Mouse (Mus musculus): ENCODE measurements at regions not wholly inside any gene's neighbourhood (a gene's known extent, or its start where the extent isn't known, plus 50 kb on each side); places are given as distances from the start of the nearest gene placed in this dataset.

- Histone ChIP-seq H3K36me3 (replicated peaks; ENCODE audit: control insufficient read depth, insufficient read depth, low read depth) (no peaks in the 10 kb centered on the region), H3K4me2 (ENCODE audit: low read depth) (no peak overlapping the region), H3K4me3 (ENCODE audit: insufficient read depth in 1 of 2, low read depth in 2 of 2, low read length in 2 of 2) (no peak overlapping the region), H3K27ac (no peak overlapping the region), H3K27me3 (ENCODE audit: control insufficient read depth, insufficient read depth, low read length) (no peaks in the 10 kb centered on the region), H3K9ac (replicated peaks) (no peak overlapping the region), H3K9me3 (ENCODE audit: control insufficient read depth, low read length) (no peaks in the 10 kb centered on the region), H3K4me1 (replicated peaks; ENCODE audit: control insufficient read depth in 2 of 2, insufficient read depth in 2 of 2, low read length in 1 of 2) (no peaks in the 10 kb centered on the region)
- 64% methylated on average over 5 of the region's 5 CpGs for WGBS (ENCODE audit: insufficient replicate concordance)
- TF ChIP-seq EP300 (IDR thresholded peaks at IDR 0.05; ENCODE audit: low read depth) (no peak), CTCF (IDR thresholded peaks at IDR 0.05; ENCODE audit: low read depth) (no peak)
- ATAC-seq (ENCODE audit: insufficient read depth) (no peak), DNase-seq (ENCODE audit: low read depth in 3 of 3, low spot score in 3 of 3) (no peak)
Measured at GRCm38 (mm10) chr8:8536626-8537025, 124.4 kb downstream of the Efnb2 start.

- whole genome bisulfite sequencing (ENCODE audit: insufficient replicate concordance), result 54% methylated on average over 6 of the region's 6 CpGs
- no peaks in the 10 kb centered on the region for H3K9me3 ChIP-seq (ENCODE audit: control insufficient read depth, low read length)
- H3K36me3 ChIP-seq (replicated peaks; ENCODE audit: control insufficient read depth, insufficient read depth, low read depth), result no peaks in the 10 kb centered on the region
- H3K27me3 ChIP-seq (ENCODE audit: control insufficient read depth, insufficient read depth, low read length), result no peaks in the 10 kb centered on the region
- DNase-seq (ENCODE audit: low read depth in 3 of 3, low spot score in 3 of 3), result no peak
- no peak overlapping the region for H3K9ac ChIP-seq (replicated peaks)
- TF ChIP-seq CTCF (IDR thresholded peaks at IDR 0.05; ENCODE audit: low read depth) (no peak), EP300 (IDR thresholded peaks at IDR 0.05; ENCODE audit: low read depth) (no peak)
- no peaks in the 10 kb centered on the region for H3K4me1 ChIP-seq (replicated peaks; ENCODE audit: control insufficient read depth in 2 of 2, insufficient read depth in 2 of 2, low read length in 1 of 2)
- no peak overlapping the region for H3K4me3 ChIP-seq (ENCODE audit: insufficient read depth in 1 of 2, low read depth in 2 of 2, low read length in 2 of 2)
- no peak overlapping the region for H3K27ac ChIP-seq
- ATAC-seq (ENCODE audit: insufficient read depth), result no peak
- no peak overlapping the region for H3K4me2 ChIP-seq (ENCODE audit: low read depth)
Measured at GRCm38 (mm10) chr8:8534787-8535186, 126.3 kb downstream of the Efnb2 start.

DNA sequence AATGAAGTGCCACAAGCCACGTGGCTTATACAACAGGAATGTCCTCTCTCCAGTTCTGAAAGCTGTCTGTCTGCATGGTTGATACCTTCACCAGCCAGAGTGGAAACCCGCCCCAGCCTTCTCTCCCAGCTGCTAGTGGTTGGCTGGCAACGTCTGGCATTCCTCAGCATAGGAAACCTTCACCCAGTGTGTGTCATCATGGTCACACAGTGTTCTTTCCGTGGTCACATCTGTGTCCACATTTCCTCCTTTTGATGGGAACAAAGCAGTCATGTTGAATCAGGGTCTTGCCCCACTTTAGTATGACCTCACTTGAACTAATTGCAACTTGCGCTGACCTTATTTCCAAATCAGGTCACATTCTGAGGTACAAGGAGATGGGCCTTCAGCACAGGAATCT lies 128.1 kb downstream of the Efnb2 start:
- Histone ChIP-seq H3K27ac (no peak overlapping the region), H3K4me2 (ENCODE audit: low read depth) (no peak overlapping the region), H3K9me3 (ENCODE audit: control insufficient read depth, low read length) (no peaks in the 10 kb centered on the region), H3K4me3 (ENCODE audit: insufficient read depth in 1 of 2, low read depth in 2 of 2, low read length in 2 of 2) (no peak overlapping the region), H3K36me3 (replicated peaks; ENCODE audit: control insufficient read depth, insufficient read depth, low read depth) (no peaks in the 10 kb centered on the region), H3K27me3 (ENCODE audit: control insufficient read depth, insufficient read depth, low read length) (no peaks in the 10 kb centered on the region), H3K9ac (replicated peaks) (no peak overlapping the region), H3K4me1 (replicated peaks; ENCODE audit: control insufficient read depth in 2 of 2, insufficient read depth in 2 of 2, low read length in 1 of 2) (no peaks in the 10 kb centered on the region)
- 35% methylated on average over 5 of the region's 5 CpGs for WGBS (ENCODE audit: insufficient replicate concordance)
- TF ChIP-seq EP300 (IDR thresholded peaks at IDR 0.05; ENCODE audit: low read depth) (no peak), CTCF (IDR thresholded peaks at IDR 0.05; ENCODE audit: low read depth) (no peak)
- ATAC-seq (ENCODE audit: insufficient read depth) (no peak), DNase-seq (ENCODE audit: low read depth in 3 of 3, low spot score in 3 of 3) (no peak)

DNA sequence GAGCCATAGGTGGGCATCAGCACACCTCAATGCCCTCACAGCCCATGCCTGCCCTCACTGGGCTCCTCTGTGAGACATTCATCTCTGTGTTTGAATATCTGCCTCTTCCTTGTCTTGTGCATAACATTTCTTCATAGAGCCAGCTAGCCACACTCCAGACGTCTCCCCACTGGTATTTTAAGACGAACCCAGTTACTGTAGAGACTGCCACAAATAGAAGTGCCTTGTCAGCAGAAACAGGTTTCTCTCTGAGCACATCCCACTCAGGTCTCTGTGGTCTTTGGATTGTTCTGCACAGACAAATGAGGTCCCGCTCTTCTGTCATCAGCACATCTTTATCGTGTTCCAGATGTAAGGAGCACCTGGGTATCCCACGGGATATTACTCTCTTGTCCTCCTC lies 130.5 kb downstream of the Efnb2 start:
- ATAC-seq (ENCODE audit: insufficient read depth), result no peak
- Histone ChIP-seq H3K9ac (replicated peaks) (no peak overlapping the region), H3K36me3 (replicated peaks; ENCODE audit: control insufficient read depth, insufficient read depth, low read depth) (no peaks in the 10 kb centered on the region), H3K4me2 (ENCODE audit: low read depth) (no peak overlapping the region), H3K4me1 (replicated peaks; ENCODE audit: control insufficient read depth in 2 of 2, insufficient read depth in 2 of 2, low read length in 1 of 2) (no peaks in the 10 kb centered on the region), H3K27me3 (ENCODE audit: control insufficient read depth, insufficient read depth, low read length) (no peaks in the 10 kb centered on the region), H3K4me3 (ENCODE audit: insufficient read depth in 1 of 2, low read depth in 2 of 2, low read length in 2 of 2) (no peak overlapping the region), H3K9me3 (ENCODE audit: control insufficient read depth, low read length) (no peaks in the 10 kb centered on the region), H3K27ac (no peak overlapping the region)
- DNase-seq (ENCODE audit: low read depth in 3 of 3, low spot score in 3 of 3), result no peak
- TF ChIP-seq CTCF (IDR thresholded peaks at IDR 0.05; ENCODE audit: low read depth), result no peak
- TF ChIP-seq EP300 (IDR thresholded peaks at IDR 0.05; ENCODE audit: low read depth), result no peak
- WGBS (ENCODE audit: insufficient replicate concordance), result 53% methylated on average over 5 of the region's 5 CpGs

DNA sequence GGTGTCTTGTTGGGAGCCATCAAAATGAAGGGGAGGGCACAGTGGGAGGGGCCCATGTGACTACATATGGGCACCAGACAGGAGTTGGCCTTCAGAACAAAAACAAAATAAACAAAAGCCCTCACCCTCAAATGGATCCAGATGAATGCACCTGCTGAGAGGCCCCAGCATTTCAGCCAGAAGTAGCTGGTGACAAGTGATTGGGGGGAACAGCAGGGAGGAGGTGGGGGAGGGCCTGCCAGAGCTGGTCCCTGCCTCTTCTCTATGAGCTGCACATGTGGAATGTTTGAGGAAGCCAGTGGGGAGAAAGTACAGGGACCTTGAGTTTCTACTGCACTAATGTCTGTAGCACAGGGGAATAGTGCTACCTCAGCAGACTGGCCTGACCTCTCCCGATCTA lies 139.5 kb downstream of the Efnb2 start:
- ATAC-seq (ENCODE audit: insufficient read depth) (no peak), DNase-seq (ENCODE audit: low read depth in 3 of 3, low spot score in 3 of 3) (no peak)
- 72% methylated on average over 1 of the region's 1 CpGs for WGBS (ENCODE audit: insufficient replicate concordance)
- Histone ChIP-seq H3K4me2 (ENCODE audit: low read depth) (no peak overlapping the region), H3K9ac (replicated peaks) (no peak overlapping the region), H3K9me3 (ENCODE audit: control insufficient read depth, low read length) (no peaks in the 10 kb centered on the region), H3K36me3 (replicated peaks; ENCODE audit: control insufficient read depth, insufficient read depth, low read depth) (no peaks in the 10 kb centered on the region), H3K4me1 (replicated peaks; ENCODE audit: control insufficient read depth in 2 of 2, insufficient read depth in 2 of 2, low read length in 1 of 2) (no peaks in the 10 kb centered on the region), H3K27ac (no peak overlapping the region), H3K4me3 (ENCODE audit: insufficient read depth in 1 of 2, low read depth in 2 of 2, low read length in 2 of 2) (no peak overlapping the region), H3K27me3 (ENCODE audit: control insufficient read depth, insufficient read depth, low read length) (no peaks in the 10 kb centered on the region)
- TF ChIP-seq CTCF (IDR thresholded peaks at IDR 0.05; ENCODE audit: low read depth), result no peak
- TF ChIP-seq EP300 (IDR thresholded peaks at IDR 0.05; ENCODE audit: low read depth), result no peak

All from liver, embryonic 14.5 days (tissue).